Mouse (Mus musculus): Measurements from ENCODE around the gene Prlhr. TPM values are rescaled to one million over a fixed set of nuclear protein-coding genes. Genes with fewer than 3 reads are reported as not detected.

Gene Prlhr
- total and polyA plus RNA-seq, 3 experiments = not detected

- Histone ChIP-seq H3K27ac (ENCODE audit: insufficient read depth, low read depth) (no peak overlapping the region; the same call in 1 of the 2 replicates), H3K4me1 (ENCODE audit: control insufficient read depth in 1 of 2, insufficient read depth in 2 of 2) (no peaks in the 10 kb centered on the region), H3K4me3 (replicated peaks in 1 of 3; ENCODE audit: low read depth in 2 of 3, low read length in 2 of 3, poor library complexity in 1 of 3) (no peak overlapping the region), H3K79me2 (replicated peaks; ENCODE audit: control insufficient read depth, extremely low read depth, insufficient read depth, poor library complexity, severe bottlenecking) (no peaks in the 10 kb centered on the region), H3K36me3 (replicated peaks in 1 of 2; ENCODE audit: control insufficient read depth in 1 of 2, insufficient read depth in 1 of 2, low read length in 1 of 2) (no peaks in the 10 kb centered on the region), H3K9me3 (replicated peaks; ENCODE audit: low read length) (peaks cover 7% of the 10 kb centered on the region), H3K27me3 (replicated peaks) (no peaks in the 10 kb centered on the region), H3K4me2 (ENCODE audit: insufficient read depth, low read depth, poor library complexity, severe bottlenecking) (no peak overlapping the region), H3K9ac (ENCODE audit: insufficient read depth, low read depth) (no peak overlapping the region)
- dilution Hi-C loops (cut with MboI; ENCODE audit: extremely low pct_ligation_motif_present, extremely low pct_unique_long_range_greater_than_20kb, low sequenced_read_pairs) = no loop called here
- in situ Hi-C loops (cut with MboI; ENCODE audit: low pct_ligation_motif_present, low pct_unique_long_range_greater_than_20kb, low sequenced_read_pairs) = no loop called here
- TF ChIP-seq MEF2A (IDR thresholded peaks at IDR 0.05; ENCODE audit: borderline replicate concordance, low read depth, low read length) (no peak), SIN3A (IDR thresholded peaks at IDR 0.05; ENCODE audit: low read length) (no peak), ELF1 (IDR thresholded peaks at IDR 0.05; ENCODE audit: low read depth, low read length) (no peak), ZNF384 (IDR thresholded peaks at IDR 0.05; ENCODE audit: low read depth, low read length) (no peak), TBP (conservative IDR thresholded peaks at IDR 0.05; ENCODE audit: low read depth, low read length) (no peak), MYC (IDR thresholded peaks at IDR 0.05; ENCODE audit: low read depth, low read length) (no peak), ZC3H11A (IDR thresholded peaks at IDR 0.05; ENCODE audit: low read depth, low read length) (no peak), JUN (IDR thresholded peaks at IDR 0.05; ENCODE audit: insufficient read depth, low read depth, low read length) (no peak), USF1 (IDR thresholded peaks at IDR 0.05; ENCODE audit: low read depth, low read length) (no peak), MXI1 (IDR thresholded peaks at IDR 0.05; ENCODE audit: low read depth, low read length) (no peak), USF2 (conservative IDR thresholded peaks at IDR 0.05; ENCODE audit: low read depth, low read length) (no peak)
- DNase-seq (ENCODE audit: extremely low read depth) = no peak
Measured at GRCm38 (mm10) chr19:60467588-60468007, 506 bp downstream of the Prlhr start.

GRCm38 (mm10) chr19:60466953-60467570 is 1.0 kb downstream of the Prlhr start:
- no peak overlapping the region for H3K9ac ChIP-seq (ENCODE audit: insufficient read depth, low read depth)
- no peaks in the 10 kb centered on the region for H3K4me1 ChIP-seq (ENCODE audit: control insufficient read depth in 1 of 2, insufficient read depth in 2 of 2)
- dilution Hi-C loops (cut with MboI; ENCODE audit: extremely low pct_ligation_motif_present, extremely low pct_unique_long_range_greater_than_20kb, low sequenced_read_pairs) (no loop called here), in situ Hi-C loops (cut with MboI; ENCODE audit: low pct_ligation_motif_present, low pct_unique_long_range_greater_than_20kb, low sequenced_read_pairs) (no loop called here)
- peak; percentile 15; the same call in 1 of the 2 replicates for TF ChIP-seq SMC3 (IDR thresholded peaks at IDR 0.05; ENCODE audit: low read depth, low read length)
- TF ChIP-seq ETS1 (conservative IDR thresholded peaks at IDR 0.05; ENCODE audit: low read depth, low read length) = no peak
- H3K4me2 ChIP-seq (ENCODE audit: insufficient read depth, low read depth, poor library complexity, severe bottlenecking) = no peak overlapping the region
- H3K9me3 ChIP-seq (replicated peaks; ENCODE audit: low read length) = peaks cover 7% of the 10 kb centered on the region
- no peaks in the 10 kb centered on the region for H3K27me3 ChIP-seq (replicated peaks)
- DNase-seq (ENCODE audit: extremely low read depth) = no peak
- H3K27ac ChIP-seq (ENCODE audit: insufficient read depth, low read depth) = no peak overlapping the region
- H3K79me2 ChIP-seq (replicated peaks; ENCODE audit: control insufficient read depth, extremely low read depth, insufficient read depth, poor library complexity, severe bottlenecking) = no peaks in the 10 kb centered on the region
- H3K36me3 ChIP-seq (replicated peaks in 1 of 2; ENCODE audit: control insufficient read depth in 1 of 2, insufficient read depth in 1 of 2, low read length in 1 of 2) = no peaks in the 10 kb centered on the region
- no peak overlapping the region for H3K4me3 ChIP-seq (replicated peaks in 1 of 3; ENCODE audit: low read depth in 2 of 3, low read length in 2 of 3, poor library complexity in 1 of 3)

- no peak for TF ChIP-seq PAX5 (IDR thresholded peaks at IDR 0.05; ENCODE audit: low read length)
- TF ChIP-seq USF1 (IDR thresholded peaks at IDR 0.05; ENCODE audit: low read depth, low read length) = no peak
- TF ChIP-seq JUN (IDR thresholded peaks at IDR 0.05; ENCODE audit: insufficient read depth, low read depth, low read length) = no peak
- no peak for TF ChIP-seq ETS1 (conservative IDR thresholded peaks at IDR 0.05; ENCODE audit: low read depth, low read length)
- no peak for TF ChIP-seq ZNF384 (IDR thresholded peaks at IDR 0.05; ENCODE audit: low read depth, low read length)
- no peak for TF ChIP-seq CHD2 (IDR thresholded peaks at IDR 0.05; ENCODE audit: low read length)
- TF ChIP-seq NRF1 (IDR thresholded peaks at IDR 0.05; ENCODE audit: low read depth, low read length) = no peak
- TF ChIP-seq RAD21 (IDR thresholded peaks at IDR 0.05; ENCODE audit: low read depth, low read length) = no peak
- no peak for TF ChIP-seq EP300 (IDR thresholded peaks at IDR 0.05; ENCODE audit: low read length)
- no peak for TF ChIP-seq NELFE (IDR thresholded peaks at IDR 0.05; ENCODE audit: low read depth, low read length)
- no peak for TF ChIP-seq ELF1 (IDR thresholded peaks at IDR 0.05; ENCODE audit: low read depth, low read length)
- no peak for TF ChIP-seq CHD1 (IDR thresholded peaks at IDR 0.05; ENCODE audit: low read depth, low read length)
- no peak for TF ChIP-seq TCF12 (IDR thresholded peaks at IDR 0.05; ENCODE audit: low read depth, low read length)
- DNase-seq (ENCODE audit: extremely low read depth) = no peak
- no peak overlapping the region for H3K27ac ChIP-seq (ENCODE audit: insufficient read depth, low read depth)
- H3K9ac ChIP-seq (ENCODE audit: insufficient read depth, low read depth) = no peak overlapping the region
- in situ Hi-C loops (cut with MboI; ENCODE audit: low pct_ligation_motif_present, low pct_unique_long_range_greater_than_20kb, low sequenced_read_pairs) = no loop called here
- H3K36me3 ChIP-seq (replicated peaks in 1 of 2; ENCODE audit: control insufficient read depth in 1 of 2, insufficient read depth in 1 of 2, low read length in 1 of 2) = no peaks in the 10 kb centered on the region
- dilution Hi-C loops (cut with MboI; ENCODE audit: extremely low pct_ligation_motif_present, extremely low pct_unique_long_range_greater_than_20kb, low sequenced_read_pairs) = no loop called here
- no peaks in the 10 kb centered on the region for H3K27me3 ChIP-seq (replicated peaks)
- H3K4me3 ChIP-seq (replicated peaks in 1 of 3; ENCODE audit: low read depth in 2 of 3, low read length in 2 of 3, poor library complexity in 1 of 3) = no peak overlapping the region
- no peak overlapping the region for H3K4me2 ChIP-seq (ENCODE audit: insufficient read depth, low read depth, poor library complexity, severe bottlenecking)
- H3K9me3 ChIP-seq (replicated peaks; ENCODE audit: low read length) = peaks cover 7% of the 10 kb centered on the region
- no peaks in the 10 kb centered on the region for H3K79me2 ChIP-seq (replicated peaks; ENCODE audit: control insufficient read depth, extremely low read depth, insufficient read depth, poor library complexity, severe bottlenecking)
- H3K4me1 ChIP-seq (ENCODE audit: control insufficient read depth in 1 of 2, insufficient read depth in 2 of 2) = no peaks in the 10 kb centered on the region
Measured at GRCm38 (mm10) chr19:60465726-60466125, 2.4 kb downstream of the Prlhr start.
